Mouse (Mus musculus) G1E-ER4 (cell line): Measurements from ENCODE around the gene Gm525. TPM values are rescaled to one million over a fixed set of nuclear protein-coding genes. Genes with fewer than 3 reads are reported as not detected.

Experiments used
- GATA1 ChIP-seq: IDR thresholded peaks from one replicate; pipeline ENCODE4 v1.8.0; 2012; ENCODE audit warnings: low read length, inconsistent platforms
- polyA plus RNA-seq: library from polyadenylated mRNA; stranded (reverse); fragments of >175 nt; gene quantifications from 2 replicates; pipeline ENCODE4 v1.2.3, GENCODE M21; 2012

The Gm525 gene
- polyA plus RNA-seq, 1 experiment: not detected

DNA sequence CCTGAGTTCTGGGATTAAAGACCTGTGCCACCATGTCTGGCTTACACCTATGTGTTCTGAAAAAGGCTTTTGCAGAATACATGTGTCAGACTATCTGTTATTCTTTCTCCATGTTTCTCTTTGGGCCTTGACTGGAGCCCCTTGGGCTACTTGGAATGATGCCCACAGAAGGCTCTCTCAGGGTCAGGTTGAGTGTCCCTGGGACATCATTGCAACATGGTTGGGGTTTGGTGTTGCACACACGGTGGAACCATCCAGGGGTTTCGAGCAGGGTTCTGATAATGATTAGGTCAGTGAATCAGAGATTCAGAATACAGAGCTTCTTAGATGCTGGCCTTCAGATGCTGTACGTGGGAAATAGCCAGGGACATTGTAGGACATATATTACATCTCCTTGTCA is 4.7 kb downstream of the Gm525 start:
- TF ChIP-seq GATA1: no peak

DNA sequence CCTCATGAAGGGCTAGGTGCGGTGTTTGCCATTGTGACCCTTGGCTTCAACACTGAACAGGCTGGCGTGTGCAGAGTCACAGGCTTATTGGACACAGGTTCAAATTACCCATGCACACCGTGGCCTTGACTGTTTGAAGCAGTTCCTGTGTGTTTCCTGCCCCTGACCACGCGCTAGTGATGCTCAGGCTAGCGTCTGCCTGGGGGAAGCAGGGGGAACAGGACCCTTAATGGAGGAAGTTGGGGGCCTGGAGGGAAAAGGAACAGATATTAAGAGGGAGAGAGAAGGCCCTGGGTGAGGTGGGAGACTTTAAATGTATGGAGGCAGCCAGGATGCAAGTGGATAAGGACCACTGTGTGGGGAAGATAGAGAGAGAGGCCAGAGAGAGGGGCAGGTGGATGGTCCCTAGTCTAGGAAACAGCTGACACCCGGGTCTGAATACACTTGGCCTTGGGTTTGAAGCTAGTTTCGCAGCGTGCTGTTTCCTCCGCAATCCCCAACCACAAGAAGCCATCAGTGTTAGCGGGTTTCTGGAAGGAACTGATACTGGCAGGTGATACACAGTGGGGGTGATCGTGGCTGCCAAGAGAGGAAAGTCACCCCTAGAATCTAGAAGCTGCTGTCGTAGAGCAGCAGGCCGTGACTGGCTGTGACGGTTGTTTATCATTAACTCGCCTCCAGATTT is 5.5 kb downstream of the Gm525 start:
- TF ChIP-seq GATA1: no peak

DNA sequence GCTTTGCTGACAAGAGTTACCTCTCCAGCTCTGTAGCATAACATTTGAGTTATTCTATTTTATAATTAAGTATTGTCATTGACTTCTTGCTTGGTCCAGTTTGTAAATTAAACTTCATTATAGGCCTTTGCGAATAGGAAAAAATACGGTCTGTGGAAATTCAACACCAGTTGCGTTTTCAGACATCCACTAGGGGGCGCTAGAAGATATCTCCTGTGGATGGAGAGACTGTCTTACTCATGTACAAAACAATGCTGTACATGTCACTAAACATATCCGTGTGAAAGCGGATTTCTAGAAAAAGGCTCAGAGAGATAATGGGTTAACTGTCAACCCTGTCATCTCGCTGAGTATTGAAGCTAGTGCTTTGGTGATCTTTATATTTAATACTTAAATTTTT is 11.0 kb downstream of the Gm525 start:
- no peak for TF ChIP-seq GATA1

DNA sequence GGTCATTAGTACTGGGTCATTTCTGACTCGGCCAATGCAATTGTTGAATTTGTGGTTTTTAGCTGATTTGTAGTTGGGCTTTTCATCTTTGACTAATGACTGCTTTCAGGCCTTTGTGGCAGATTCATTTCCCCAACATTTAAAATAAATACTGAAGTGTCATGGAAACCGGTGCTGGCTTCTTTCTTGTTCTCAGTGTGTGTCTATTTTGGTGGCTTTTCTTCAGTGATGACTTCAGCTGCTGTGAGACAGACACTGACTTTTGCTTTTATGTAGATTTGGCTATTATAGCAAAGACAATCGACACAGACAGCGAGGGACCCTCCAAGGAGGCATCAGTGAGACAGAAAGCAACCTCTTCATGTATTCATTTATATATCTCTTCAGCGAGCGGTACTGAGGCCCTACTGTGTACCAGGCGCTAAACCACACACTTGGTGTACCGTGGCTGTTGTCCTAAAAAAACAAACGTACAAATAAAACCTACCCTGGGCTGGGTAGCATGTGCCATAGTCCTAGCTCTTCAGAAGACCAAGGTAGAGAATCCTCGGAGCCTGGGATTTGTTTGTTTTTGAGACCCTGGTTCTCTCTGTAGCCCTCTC is 12.7 kb downstream of the Gm525 start:
- TF ChIP-seq GATA1: no peak

DNA sequence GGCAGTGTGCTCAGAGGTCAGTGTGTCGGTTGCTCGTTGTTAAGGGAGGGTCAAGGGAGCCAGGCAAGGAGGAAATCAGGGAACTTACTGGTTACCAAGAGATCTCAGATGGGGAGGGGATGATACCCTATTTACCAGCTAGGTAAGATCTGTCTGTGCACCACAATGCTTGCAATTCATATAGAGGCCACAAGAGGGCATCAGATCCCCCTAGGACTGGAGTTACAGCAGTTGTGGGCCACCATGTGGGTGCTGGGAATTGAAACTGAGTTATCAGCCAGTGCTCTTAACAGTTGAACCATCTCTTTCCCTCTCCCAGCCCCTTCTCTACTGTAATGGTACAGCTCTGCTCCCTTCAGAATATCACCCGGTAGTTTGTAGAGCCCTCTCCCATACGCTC is 15.1 kb downstream of the Gm525 start:
- TF ChIP-seq GATA1: no peak

DNA sequence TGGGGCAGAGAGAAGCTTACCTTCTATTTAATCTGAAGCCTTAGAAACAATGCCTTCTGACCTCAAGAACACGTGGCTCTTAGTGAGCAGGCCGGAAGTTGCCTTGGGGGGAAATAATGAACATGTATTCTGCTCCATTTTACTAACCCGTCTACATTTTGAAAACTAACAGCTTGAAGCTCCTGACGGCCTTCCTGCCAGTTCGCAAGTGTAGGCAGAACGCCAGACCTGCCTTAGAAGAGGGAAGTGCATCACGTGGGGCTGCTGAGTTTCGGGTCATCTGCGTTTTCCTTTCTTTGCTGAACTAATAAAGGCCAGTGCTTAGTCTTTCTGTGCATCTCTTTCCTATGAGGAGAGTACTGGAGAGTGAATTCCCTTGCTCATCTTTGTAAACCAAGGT is 19.1 kb downstream of the Gm525 start:
- no peak for TF ChIP-seq GATA1

DNA sequence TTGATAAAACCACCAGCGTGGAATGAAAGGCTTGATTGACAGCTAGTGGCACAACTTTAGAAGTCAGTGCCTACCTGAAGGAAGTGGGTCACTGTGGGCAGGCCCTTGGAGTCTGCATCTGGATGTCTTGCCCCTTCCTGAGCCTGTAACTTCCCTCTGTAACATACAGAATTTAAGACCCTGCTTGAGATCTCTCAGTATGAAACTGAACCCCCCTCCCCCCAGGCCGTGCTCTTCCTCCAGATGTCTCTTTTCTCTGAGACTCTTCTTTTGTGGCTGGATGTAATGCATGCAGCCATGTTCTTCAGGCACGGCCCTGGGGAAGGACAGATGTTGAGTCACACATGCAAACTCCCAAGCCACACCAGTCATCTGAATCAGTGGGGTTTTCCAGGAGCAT is 21.7 kb downstream of the Gm525 start:
- TF ChIP-seq GATA1: no peak

DNA sequence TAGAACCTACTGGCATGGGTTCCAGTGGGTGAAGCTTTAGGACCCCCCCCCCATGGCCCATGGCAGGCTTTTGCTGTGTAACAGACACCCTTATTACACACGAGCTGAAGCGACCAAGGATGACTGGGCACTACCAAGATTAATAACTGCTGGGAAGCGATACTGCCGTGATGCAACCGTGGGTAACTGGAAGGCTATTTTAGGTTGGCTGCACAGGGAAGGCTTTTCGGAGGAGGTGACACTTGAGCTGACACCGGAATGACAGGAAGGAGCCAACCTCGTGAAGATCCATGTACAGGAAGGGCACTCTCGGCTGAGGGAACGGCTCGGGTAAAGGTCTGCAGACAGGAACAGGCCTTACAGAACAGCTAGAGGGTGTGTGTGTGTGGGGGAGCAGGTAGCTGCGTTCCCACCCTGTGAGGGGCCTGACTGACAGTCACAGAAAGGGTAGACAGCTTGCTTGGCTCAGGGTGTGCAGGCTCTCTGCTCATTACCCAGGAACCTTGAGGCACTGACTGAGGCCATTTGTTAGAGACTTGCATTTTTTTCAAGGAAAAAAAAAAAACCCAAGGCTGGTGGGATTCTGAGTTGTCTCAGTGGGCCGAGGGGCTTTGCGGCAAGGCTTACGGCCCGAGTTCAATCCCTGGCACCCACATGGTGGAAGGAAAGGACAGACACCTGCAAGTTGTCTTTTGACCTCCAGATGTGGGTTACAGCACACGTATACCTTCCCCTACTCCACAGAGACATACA is 24.6 kb downstream of the Gm525 start:
- no peak for TF ChIP-seq GATA1

DNA sequence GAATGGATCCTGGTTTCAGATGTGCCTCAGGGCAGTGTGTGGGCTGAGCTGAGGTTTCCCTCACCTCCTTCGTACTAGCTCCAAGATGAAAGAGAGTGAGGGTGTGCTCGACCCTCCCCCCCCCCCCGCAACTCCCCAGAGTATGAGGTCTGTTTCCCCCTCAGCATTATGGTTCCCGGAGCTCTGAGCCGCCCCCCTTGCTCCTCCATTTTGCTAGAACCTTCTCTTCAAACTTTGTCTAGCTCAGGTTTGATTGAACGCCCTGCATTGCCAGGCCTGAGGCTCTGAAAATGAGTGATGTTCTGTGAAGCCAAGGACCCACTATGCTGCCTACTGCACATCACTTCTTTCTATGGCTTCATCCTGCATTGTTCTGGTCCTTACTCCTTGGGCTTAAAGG is 25.3 kb downstream of the Gm525 start:
- TF ChIP-seq GATA1: no peak

DNA sequence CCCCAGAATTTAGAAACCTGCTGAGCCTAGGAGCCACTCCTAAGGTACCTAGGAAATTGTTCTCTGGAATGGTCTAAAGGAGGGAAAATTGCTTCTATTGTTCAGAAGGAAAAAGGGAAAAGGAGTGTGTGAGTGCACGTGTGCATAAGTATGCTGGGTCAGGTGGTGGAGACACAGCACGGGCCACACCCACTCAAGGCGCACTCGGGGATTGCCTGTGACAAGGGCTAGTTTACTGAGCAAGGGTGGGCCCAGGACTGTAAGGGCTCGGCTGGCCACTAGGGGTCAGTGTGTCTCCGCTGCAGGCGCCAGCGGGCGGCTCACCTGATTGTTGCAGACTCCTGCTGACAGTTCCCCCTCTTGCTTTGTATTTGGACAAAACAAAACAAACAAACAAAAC is 26.8 kb downstream of the Gm525 start:
- TF ChIP-seq GATA1: no peak

DNA sequence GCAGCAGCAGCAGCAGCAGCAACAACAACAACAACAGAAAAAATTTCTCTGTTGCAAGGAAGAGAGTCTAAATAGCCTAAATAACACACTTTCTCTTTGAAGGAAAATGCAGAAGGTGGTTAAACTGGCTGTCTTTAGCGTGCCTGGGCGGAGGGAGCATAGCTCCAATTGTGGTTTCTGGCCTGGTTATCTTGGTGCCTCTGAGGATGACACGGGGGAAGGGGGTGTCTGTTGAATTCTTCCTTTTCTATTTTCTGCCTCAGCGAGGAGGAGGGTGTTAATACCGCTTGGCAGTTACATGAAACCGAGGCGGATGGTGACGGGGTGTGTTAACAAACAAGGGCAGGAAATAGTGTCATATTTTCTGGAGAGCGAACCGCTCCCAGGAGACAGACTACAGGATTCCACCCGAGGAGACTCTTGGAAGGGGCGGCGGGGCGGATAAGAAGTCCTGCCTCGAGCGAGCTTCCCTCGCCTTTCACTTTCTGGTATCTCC is 27.2 kb downstream of the Gm525 start:
- TF ChIP-seq GATA1: no peak

DNA sequence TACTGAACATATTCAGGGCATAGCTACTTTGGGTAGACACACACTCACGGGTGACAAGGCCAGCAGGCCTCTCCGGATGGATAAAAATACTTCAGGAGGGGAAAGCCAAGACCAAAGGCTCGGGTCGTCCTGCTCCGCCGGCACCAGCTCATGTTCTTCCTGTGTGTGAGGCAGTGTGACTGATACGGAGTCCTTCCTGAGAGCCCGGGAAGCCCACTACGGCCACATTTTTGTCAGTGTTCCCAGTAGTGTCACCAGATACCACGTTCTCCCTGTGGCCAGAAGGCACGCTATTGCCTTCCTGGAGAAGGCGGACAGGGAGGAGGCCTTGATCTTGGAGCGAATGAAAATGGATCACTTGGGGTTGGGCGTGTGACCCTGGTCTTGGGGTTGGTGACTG is 29.5 kb downstream of the Gm525 start:
- TF ChIP-seq GATA1: no peak

DNA sequence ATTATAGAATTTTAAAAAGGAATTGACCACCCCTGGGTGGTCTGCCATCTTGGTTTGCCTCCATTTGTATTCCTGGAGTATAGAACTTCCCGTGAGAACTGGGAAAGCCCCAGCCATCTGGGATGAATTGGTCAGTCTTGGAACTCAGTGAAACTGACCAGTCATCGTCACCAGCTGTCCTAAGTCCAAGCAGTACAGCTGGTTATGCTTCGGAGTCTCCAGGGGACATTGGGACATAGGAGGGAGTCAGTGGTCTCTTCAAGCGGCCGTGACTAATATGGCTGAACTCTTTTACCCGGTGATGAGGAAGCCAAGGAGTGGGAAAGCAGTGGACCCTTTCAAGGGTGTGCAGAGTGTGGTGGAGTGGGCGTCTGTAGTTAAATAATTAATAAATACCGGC is 31.6 kb downstream of the Gm525 start:
- TF ChIP-seq GATA1: no peak

DNA sequence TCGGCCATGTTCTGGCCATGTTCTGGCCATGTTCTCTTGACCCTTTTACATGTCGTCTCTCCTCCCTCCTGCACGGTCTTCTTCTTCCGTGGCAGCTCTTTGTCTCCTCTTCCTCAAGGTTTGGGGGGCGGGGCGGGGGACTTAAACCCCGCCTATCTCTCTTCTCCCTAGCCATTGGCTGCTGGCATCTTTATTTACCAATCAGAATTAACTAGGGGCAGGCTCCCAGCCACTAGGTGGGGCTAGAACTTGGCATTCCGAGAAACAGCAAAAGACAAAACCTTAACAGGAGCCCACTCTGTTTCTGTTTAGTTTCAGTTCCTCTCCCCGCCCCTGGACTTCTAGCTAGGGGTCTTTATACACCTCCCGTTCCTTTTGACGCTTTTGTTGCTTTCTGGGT is 32.2 kb downstream of the Gm525 start:
- TF ChIP-seq GATA1: no peak

DNA sequence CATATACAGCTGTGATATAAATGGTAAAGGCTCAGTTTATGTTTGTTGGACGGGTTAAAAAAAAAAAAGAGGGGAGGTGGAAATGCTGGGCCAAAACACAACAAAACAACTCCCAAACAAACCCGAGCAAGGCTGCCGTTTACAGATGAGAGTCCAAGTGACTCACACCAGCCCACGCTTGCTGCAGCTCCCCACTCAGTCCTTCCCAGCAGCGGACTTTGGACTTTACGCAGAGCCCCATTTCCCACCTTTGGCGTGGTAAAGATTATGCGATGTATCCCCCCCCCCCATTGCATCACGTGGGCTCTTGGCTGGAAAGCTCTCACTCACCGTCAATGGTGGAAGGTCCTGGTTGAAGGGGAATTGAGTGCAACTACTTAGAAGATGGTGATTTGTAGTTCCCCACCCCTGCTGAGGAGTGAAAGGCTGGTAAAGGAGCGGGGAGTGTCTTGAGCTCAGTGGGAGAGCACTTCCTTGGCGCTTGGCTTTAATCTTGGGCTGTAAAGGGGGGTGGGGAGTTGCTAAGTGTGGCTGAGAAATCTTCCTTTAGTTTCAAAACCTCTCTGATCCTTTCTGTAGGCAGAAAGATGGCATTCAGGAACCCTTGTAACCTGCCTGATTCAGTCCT is 33.7 kb downstream of the Gm525 start:
- TF ChIP-seq GATA1: no peak

DNA sequence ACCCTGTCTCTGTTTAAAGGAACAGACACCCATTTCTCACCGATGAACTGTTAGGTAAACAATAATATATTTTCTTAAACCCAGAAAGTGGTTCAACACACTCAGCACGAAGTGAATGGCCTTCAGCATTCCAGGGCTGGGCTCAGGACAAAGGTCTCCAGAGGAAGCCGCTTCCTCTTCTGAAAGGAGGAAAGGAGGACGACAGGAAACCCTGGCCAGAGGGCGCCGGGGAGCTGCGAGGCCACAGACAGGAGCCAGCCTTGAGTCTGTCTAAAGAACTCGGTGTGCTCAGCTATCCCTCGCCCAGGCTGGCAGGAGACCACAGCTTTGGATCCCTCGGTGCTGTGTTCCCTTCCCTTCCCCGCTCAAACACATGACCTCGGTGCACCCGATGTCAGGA is 50.8 kb downstream of the Gm525 start:
- no peak for TF ChIP-seq GATA1
